Mouse (Mus musculus): ENCODE measurements around the gene Kdelr1. TPM values are rescaled to one million over a fixed set of nuclear protein-coding genes. Genes with fewer than 3 reads are reported as not detected.

Gene Kdelr1
- total RNA-seq (2012; rRNA removed) (33.2 and 42.3 TPM in 2 replicates), polyA plus RNA-seq (2012; ENCODE audit: insufficient read depth in 1 of 2, insufficient read length in 2 of 2, low read depth in 1 of 2, low replicate concordance in 2 of 2, missing spikeins in 1 of 2) (10 to 100 TPM in 1 of 2 experiments, not detected in 1; 60.6 TPM)

DNA sequence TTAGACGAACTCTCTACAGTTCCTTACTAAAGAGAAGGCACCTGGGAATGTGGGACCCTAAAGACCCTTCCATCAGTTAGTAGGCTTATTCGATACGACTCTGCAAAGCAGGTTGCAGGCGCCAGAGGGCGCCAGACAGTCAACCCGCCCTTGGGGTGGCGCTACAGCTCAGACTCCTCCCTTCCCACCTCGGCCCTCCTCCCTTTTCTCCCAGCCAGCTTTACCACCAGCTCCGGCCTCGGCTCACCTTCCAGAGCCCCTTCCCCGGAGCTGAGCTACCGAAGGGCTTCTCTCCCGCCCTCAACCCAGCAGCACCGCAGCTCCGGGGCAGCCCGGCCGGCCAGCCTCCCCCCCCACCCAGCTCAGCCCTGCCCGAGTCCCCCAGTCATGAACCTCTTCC, at the start of gene Kdelr1:
Gene Kdelr1, plus strand, starts transcription at position 149 of the 400 bp plus-strand sequence.
- no peaks in the 10 kb centered on the region; a peak in 1 of 4 replicates for H3K27me3 ChIP-seq (ENCODE audit: control insufficient read depth in 1 of 2, insufficient read depth in 2 of 2, low read length in 2 of 2)
- no peaks in the 10 kb centered on the region for H3K9me3 ChIP-seq (replicated peaks; ENCODE audit: insufficient read depth, low read length)
- H3K27ac ChIP-seq (ENCODE audit: control insufficient read depth, low read depth, low read length), result peak within 1 kb of the TSS; percentile 46
- H3K36me3 ChIP-seq (ENCODE audit: control insufficient read depth in 1 of 2, insufficient read depth in 2 of 2, low read length in 2 of 2), result peaks cover 0 to 2% of the 10 kb centered on the region in 2 experiments; a peak in 2 of 4 replicates
- peak within 1 kb of the TSS; percentile 76 to 86 for H3K4me3 ChIP-seq (ENCODE audit: control insufficient read depth in 1 of 2, insufficient read depth in 1 of 2, low read depth in 2 of 2, low read length in 2 of 2)
- TF ChIP-seq POLR2AphosphoS2 (IDR thresholded peaks at IDR 0.05; ENCODE audit: low read length) (peak; percentile 66; the same call in 1 of the 2 replicates), POLR2A (IDR thresholded peaks at IDR 0.05; ENCODE audit: control insufficient read depth in 1 of 2, insufficient read depth in 1 of 2, low read depth in 1 of 2, low read length in 2 of 2, poor library complexity in 1 of 2) (peak in 1 of 2 experiments; percentile 72; a peak in 2 of 4 replicates), TCF12 (IDR thresholded peaks at IDR 0.05; ENCODE audit: low read depth, low read length) (0 out of 2 replicates have a peak, but pooled peaks have one; percentile 38), CTCF (IDR thresholded peaks at IDR 0.05 in 2 of 3, conservative IDR thresholded peaks at IDR 0.05 in 1 of 3; ENCODE audit: control insufficient read depth in 1 of 3, insufficient read depth in 1 of 3, low read depth in 2 of 3, low read length in 3 of 3, poor library complexity in 1 of 3, severe bottlenecking in 1 of 3) (peak; percentile 93 to 97 (median 95)), HCFC1 (IDR thresholded peaks at IDR 0.05; ENCODE audit: low read depth, low read length) (peak; percentile 42), TBP (IDR thresholded peaks at IDR 0.05; ENCODE audit: low read depth, low read length) (0 out of 2 replicates have a peak, but pooled peaks have one; percentile 49), MYC (IDR thresholded peaks at IDR 0.05; ENCODE audit: low read depth, low read length) (no peak), USF1 (IDR thresholded peaks at IDR 0.05; ENCODE audit: low read depth, low read length) (no peak), ZMIZ1 (IDR thresholded peaks at IDR 0.05; ENCODE audit: low read depth, low read length) (peak; percentile 54; the same call in 1 of the 2 replicates), KAT2A (conservative IDR thresholded peaks at IDR 0.05; ENCODE audit: low read depth, low read length) (no peak), SMC3 (IDR thresholded peaks at IDR 0.05; ENCODE audit: low read depth, low read length) (peak; percentile 86), MAZ (IDR thresholded peaks at IDR 0.05; ENCODE audit: low read depth, low read length) (peak; percentile 75), NELFE (IDR thresholded peaks at IDR 0.05; ENCODE audit: low read depth, low read length) (peak; percentile 66), RAD21 (IDR thresholded peaks at IDR 0.05; ENCODE audit: low read depth, low read length) (peak; percentile 48)
- H3K9ac ChIP-seq (ENCODE audit: control insufficient read depth, low read depth, low read length, poor library complexity, severe bottlenecking), result peak within 1 kb of the TSS; percentile 97
- peaks cover 0 to 7% of the 10 kb centered on the region in 2 experiments; a peak in 2 of 4 replicates for H3K4me1 ChIP-seq (ENCODE audit: control insufficient read depth in 1 of 2, insufficient read depth in 2 of 2, low read length in 2 of 2)
- peak; percentile 89 for DNase-seq (ENCODE audit: low read depth, low spot score)
- H3K79me2 ChIP-seq (ENCODE audit: control insufficient read depth, insufficient read depth, low read length, poor library complexity), result peaks cover 11% of the 10 kb centered on the region

DNA sequence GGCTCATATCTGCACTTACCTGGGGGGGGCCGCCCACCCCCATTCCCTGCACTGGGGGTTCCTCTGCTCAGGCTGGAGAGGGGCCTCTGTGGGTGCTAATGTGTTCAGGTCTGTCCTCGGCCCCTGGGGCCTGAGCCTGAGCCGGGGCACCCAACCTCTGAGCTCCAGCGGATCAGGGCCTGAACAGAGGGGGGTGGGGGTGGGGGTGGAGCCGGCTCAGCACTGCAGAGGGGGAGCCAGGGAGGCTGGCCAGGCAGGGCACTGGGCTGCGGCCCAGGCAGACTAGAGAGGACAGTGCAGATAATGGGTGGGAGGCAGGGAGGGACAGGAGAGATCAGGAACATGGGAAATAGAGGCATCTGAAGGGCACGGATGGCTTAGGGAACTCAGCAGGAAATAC, 48.0 kb upstream of the Kdelr1 start, which contains the start of gene Kcnj14:
Gene Kcnj14, minus strand, starts transcription at position 185 of the 400 bp plus-strand sequence.
- Histone ChIP-seq H3K9me3 (replicated peaks; ENCODE audit: insufficient read depth, low read length) (no peaks in the 10 kb centered on the region), H3K27ac (ENCODE audit: control insufficient read depth, low read depth, low read length) (no peak within 1 kb of the TSS), H3K4me3 (ENCODE audit: control insufficient read depth in 1 of 2, insufficient read depth in 1 of 2, low read depth in 2 of 2, low read length in 2 of 2) (no peak within 1 kb of the TSS), H3K36me3 (ENCODE audit: control insufficient read depth in 1 of 2, insufficient read depth in 2 of 2, low read length in 2 of 2) (peaks cover 6 to 8% of the 10 kb centered on the region in 2 experiments), H3K27me3 (ENCODE audit: control insufficient read depth in 1 of 2, insufficient read depth in 2 of 2, low read length in 2 of 2) (no peaks in the 10 kb centered on the region), H3K79me2 (ENCODE audit: control insufficient read depth, insufficient read depth, low read length, poor library complexity) (peaks cover 12% of the 10 kb centered on the region), H3K9ac (ENCODE audit: control insufficient read depth, low read depth, low read length, poor library complexity, severe bottlenecking) (no peak within 1 kb of the TSS), H3K4me1 (ENCODE audit: control insufficient read depth in 1 of 2, insufficient read depth in 2 of 2, low read length in 2 of 2) (peaks cover 0 to 3% of the 10 kb centered on the region in 2 experiments; a peak in 2 of 4 replicates)
- TF ChIP-seq POLR2A (IDR thresholded peaks at IDR 0.05; ENCODE audit: control insufficient read depth in 1 of 2, insufficient read depth in 1 of 2, low read depth in 1 of 2, low read length in 2 of 2, poor library complexity in 1 of 2) (no peak), USF2 (IDR thresholded peaks at IDR 0.05; ENCODE audit: borderline replicate concordance in 1 of 2, insufficient read depth in 1 of 2, low read depth in 1 of 2, low read length in 2 of 2) (no peak)
- DNase-seq (ENCODE audit: low read depth, low spot score), result no peak

All from MEL (cell line).